Mouse (Mus musculus): Measurements from ENCODE around the gene Ndufab1.
A peak's percentile ranks its signal among the peaks of the same experiment; 100 is the strongest.

The Ndufab1 gene

GRCm38 (mm10) chr7:122066945-122067516 is 34.7 kb downstream of the Ndufab1 start, which contains the start of the genes Ubfd1 and Ears2:
Gene Ubfd1 (plus strand): TSS chr7:122067175.
Gene Ears2 (minus strand): TSS chr7:122067263.
- DNase-seq: peak; percentile 95

DNA sequence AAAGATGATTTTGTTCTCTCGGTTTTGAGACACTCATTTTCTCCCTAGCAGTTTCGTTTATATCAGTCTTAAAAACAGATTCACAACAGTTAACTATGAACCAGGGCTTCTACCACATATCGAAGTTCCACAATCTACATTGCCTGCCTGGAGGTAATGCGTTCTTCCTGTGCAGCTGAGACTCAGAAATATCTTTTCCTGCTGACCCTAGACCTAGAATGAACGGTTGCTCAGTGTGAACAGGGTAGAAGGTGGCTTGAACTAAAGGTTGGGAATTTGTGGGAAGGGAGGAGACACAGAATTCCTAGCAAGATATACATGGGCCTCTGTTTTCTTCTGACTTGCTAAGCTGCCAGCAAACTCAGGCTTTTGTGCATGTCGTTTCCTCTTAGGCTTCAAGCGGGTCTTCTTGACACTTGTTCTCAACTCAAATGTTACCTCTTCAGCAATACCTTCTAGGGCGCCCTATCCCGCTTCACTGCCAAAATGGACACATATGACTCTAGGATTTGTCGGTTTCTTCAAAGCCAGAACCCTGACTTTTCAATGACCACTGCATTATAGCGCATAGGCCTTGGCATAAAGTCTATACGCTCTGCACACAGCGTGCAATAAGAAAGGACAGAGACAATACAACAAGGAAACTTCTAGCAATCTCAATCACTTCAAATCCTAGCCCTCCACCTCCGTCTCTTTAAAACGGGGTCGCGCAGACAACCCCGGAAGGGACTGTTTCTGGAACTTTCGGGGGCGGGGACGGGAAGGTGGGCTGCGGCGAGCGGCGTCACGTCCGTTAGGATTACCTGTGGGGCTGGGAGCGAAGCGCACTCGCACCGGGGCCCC is 35.4 kb downstream of the Ndufab1 start:
- DNase-seq: no peak

GRCm38 (mm10) chr7:122065656-122066055 is 36.0 kb downstream of the Ndufab1 start:
- no peak for DNase-seq

GRCm38 (mm10) chr7:122056633-122057032 is 45.1 kb downstream of the Ndufab1 start:
- DNase-seq: no peak

DNA sequence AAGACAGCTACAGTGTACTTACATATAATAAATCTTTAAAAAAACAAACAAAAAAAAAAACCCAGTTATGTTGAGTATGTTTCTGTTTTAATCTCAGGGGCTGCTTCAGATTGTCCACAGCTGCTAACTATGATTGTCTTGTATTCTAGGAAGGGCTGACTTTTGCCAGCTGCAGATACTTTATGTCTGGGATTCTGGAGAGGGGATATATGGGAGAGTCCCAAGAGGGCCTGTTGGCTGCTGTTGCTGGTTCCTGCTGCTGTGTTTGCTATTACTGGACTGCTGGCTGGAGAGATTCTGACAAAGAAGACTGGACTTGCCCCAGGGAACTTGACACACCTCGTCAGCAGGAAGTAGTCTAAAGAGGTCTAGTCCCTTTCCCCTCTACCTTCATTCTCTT is 50.9 kb downstream of the Ndufab1 start:
- DNase-seq: no peak

DNA sequence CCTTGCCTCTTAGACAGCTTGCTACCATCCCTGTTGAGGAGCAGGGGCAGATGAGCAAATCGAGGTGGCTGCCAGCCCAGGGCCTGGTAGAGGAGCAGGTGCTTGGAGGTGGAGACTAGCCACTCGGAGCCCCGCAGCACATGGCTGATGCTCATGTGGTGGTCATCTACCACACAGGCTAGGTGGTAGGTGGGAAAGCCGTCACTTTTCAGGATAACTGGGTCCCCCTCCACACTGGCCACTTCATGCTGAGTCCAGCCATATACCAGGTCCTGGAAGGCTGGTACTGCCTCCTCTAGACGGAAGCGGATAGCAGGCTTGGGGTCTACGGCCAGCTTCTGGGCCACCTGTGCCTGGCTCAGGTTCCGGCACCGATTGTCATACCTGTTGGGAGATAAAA is 53.5 kb downstream of the Ndufab1 start:
- DNase-seq: no peak

GRCm38 (mm10) chr7:122046813-122047212 is 54.9 kb downstream of the Ndufab1 start:
- DNase-seq: no peak

GRCm38 (mm10) chr7:122045711-122046110 is 56.0 kb downstream of the Ndufab1 start:
- no peak for DNase-seq

DNA sequence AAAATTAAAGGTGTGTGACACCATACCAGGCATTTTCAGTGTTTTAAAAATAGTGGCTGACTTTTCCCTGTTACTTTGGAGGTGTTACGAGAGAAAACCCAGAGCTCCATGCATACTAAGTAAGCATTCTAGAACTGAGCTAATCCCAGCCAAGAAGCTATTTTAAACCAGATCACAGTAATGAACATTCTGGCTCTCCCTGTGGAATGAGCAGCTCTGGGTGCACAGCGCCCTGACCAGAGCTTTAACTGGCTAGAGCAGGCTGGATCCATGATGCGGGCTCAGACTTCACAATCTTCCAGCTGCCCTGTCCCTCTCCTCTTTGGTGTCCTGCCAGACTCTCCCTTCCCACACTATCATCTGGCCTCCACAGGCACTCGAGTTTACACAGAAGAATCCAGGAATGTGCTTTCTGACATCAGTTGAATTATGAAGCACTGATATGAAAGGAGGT is 56.5 kb downstream of the Ndufab1 start:
- no peak for DNase-seq

- DNase-seq: no peak
Measured at GRCm38 (mm10) chr7:122044106-122044505, 57.6 kb downstream of the Ndufab1 start.
